Mouse (Mus musculus) spleen, postnatal 10 days (tissue): ENCODE measurements around the gene Olfr807.

ENCODE experiments used
- DNase-seq, 2 experiments: peaks; one replicate each; pipeline ENCODE4 v3.0.0; 2021 to 2022; ENCODE audit warnings: low spot score in 2 of 2

The Olfr807 gene

DNA sequence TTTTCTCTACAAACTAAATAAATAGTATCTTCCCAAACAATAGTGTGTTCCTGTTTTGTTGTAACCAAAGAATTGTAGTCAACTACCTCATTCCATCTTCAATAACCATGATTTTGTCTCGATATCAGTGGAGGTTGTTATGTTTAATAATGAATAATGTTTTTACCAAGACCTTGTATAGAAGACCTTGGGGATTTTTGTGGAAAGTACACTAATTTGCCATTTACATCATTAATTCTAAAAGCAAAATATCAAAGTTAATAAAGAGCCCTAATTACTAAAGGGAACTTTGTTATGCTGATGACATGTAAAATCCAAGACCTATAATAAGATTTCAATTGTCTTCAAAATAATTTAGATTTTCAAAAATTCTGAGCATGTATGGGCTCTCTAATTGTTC is at the start of gene Olfr807:
Gene Olfr807 (minus strand): TSS at position 101 of the 400 bp plus-strand sequence.
- DNase-seq, result no peak

DNA sequence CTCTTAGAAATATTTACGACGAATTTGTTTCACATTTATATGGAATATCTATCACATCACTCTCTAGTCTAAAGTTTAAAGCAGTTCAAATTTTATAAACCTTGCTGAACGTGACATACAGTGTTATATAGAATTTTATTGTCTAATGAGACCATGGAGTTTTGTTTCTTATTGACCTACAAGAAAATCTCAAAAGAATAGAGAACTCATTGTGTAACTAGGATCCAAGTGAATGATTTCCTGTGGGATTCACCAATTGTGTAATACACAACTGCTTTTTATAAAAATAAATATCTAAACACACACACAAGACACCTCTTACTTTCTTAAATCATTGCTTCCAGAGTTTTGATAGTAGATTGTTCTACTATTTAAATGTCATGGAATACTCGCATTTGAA is 46.7 kb upstream of the Olfr807 start, which contains the start of gene Olfr811:
Gene Olfr811 (minus strand): TSS at position 101 of the 400 bp plus-strand sequence.
- no peak for DNase-seq

DNA sequence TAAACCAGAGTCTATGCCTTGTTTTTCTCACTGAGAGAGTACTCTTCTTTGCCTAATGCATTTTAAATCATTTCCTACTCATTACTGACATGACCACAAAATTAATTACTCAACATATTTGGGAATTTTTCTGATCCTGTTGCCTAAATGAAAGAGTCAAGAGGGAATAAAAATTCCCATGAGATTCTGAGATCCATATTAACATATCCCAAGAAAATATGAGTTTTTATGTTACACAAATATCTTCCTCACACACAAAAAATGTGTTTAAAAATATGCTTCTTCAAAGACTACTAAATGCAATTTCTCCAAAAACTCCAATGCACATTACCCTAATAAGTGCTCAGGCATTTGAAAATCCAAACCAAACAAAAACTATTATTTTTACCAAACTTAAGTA is 37.2 kb upstream of the Olfr807 start, which contains the start of gene Olfr810:
Gene Olfr810 (minus strand): TSS at position 101 of the 400 bp plus-strand sequence.
- no peak for DNase-seq

DNA sequence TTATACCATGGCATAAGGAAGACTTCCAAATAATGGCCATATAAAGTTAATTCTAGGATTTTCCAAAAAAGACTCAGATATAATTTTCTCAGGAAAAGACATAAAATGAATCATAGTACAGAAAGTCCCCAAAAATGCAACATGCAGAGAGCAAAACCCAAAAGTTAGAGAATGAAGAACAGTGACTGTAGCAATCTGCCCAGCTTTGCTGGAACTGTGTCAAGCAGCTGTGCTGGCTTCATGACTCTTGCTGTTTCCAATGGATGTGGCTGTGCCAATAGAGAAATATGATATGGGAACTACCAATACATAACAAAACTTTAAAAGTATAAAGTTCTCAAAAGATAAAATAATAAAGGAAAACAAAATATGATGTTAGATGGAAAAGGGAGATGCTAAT is 20.5 kb upstream of the Olfr807 start:
- no peak for DNase-seq

DNA sequence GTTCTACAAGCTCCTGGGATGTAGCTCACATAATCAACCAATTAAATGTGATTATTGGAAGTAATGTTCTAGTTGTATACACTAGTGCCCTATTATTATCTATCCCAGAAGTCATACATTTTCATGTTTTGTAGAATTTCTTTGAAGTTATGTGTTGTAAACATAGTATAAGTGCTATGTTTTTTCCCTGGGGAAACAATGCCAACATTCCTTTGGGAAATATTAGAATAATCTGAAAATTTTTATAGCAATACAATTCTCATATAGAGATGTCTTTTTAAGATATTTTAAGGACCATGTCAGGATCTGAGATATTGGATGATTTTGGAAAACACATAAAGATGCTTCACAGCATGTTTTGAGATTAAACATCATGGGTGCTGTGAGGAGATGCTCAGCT is 16.7 kb upstream of the Olfr807 start, which contains the start of gene Olfr809:
Gene Olfr809 (plus strand): TSS at position 301 of the 400 bp plus-strand sequence.
- DNase-seq, result no peak

DNA sequence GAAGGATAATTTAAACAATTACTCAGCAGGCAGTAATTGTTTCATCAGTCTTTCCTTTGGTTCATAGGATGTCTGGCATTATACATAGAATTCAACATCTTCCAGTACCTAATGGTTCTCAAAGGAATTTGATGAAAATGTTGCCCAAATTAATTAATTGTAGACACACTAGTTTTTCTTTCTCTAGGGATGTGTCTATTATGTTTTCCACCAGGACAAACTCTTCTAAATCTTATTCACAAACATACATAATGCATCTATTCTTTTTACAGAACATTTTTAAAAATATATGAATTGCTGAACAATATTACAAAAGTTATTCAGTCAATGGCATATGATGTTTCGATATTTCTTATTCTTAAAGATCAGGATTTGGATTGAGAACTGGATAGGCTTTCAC is 7.6 kb upstream of the Olfr807 start, which contains the start of gene Olfr808:
Gene Olfr808 (plus strand): TSS at position 301 of the 400 bp plus-strand sequence.
- no peak for DNase-seq

DNA sequence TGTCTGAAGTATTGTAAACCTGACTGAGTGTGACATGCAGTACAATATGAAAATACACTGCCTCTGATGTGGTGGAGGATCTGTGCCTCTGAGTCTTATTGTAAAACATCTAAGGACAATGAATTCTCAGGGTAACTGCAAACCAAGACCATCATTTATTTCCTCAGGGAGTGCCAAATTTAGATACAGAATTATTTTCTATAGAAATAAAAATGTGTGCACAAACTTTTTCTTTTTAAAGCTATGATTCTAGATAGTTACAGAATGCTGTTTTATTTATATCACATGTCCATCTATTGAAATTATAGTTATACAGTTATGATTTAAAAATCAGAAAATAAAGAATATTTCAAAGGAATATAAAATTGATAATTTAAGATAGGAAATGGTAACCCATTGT is 15.8 kb downstream of the Olfr807 start, which contains the start of gene Olfr806:
Gene Olfr806 (minus strand): TSS at position 101 of the 400 bp plus-strand sequence.
- no peak for DNase-seq

DNA sequence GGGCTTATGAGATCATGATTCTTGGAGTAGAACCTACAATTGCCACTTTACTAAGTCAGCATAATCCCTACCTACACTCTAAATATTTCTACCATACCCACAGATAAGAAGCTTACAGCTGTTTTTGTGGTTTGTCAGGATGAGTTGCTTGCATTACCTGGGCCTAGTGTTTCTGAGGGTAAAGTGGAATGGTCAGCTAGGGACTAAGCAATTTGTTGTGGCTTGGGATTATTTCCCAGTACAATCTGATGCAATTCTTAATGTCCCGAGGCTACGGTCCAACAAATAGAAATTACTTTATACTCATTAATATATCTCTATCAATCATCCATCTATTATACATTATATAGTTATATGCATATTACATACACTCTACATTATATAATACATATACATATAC is 28.3 kb downstream of the Olfr807 start, which contains the start of gene Olfr805:
Gene Olfr805 (minus strand): TSS at position 101 of the 400 bp plus-strand sequence.
- DNase-seq, result no peak
